Mouse (Mus musculus) mesoderm, embryonic 11.5 days (tissue): ENCODE data around the gene Zfp652.
"Not testable (repeated sequence)": the region's sequence is repeated elsewhere in the genome, so short reads cannot be mapped to it uniquely, and the experiment has no call there.

Experiments used
- DNase-seq: peaks from one replicate; pipeline ENCODE4 v3.0.0-alpha.2; 2012; ENCODE audit warnings: low read depth, low spot score

Gene Zfp652

DNA sequence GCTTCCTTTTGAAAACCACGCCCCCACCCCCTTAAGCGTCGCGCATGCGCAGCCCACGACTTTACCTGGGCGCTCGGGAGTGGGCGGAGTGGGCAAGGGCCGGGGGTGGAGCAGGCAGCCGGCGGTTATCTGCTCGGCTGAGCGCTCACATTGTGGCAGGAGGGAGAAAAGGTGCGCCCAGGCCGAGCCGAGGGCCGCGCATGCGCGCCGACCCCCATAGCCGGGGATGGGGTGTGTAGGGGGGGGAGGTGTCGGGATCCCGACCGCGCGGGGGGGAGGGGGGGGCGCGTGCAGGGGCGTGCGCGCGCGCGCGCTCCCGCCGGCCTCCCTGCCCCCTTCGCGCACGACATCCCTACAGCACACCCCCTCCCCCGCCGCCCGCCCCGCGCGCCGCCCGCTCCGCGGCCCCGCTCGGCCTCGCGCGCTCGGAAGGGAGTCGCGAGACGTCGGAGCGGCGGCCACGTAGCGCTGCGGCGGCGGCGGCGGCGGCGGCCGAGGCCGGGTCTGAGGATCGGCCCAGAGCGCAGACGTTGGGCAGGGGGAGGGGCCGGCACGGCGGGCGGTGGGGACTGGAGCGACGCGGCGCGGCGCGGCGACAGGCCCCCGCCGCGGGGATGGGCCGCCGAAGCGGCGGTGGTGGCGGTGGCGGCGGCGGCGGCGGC, at the start of gene Zfp652:
Zfp652 (plus strand) TSS at position 111 of the 662 bp plus-strand sequence.
- peak; percentile 94 for DNase-seq

- DNase-seq, result peak; percentile 99
These were observed 45.8 kb upstream of the Zfp652 start, which contains the start of gene Phb for GRCm38 (mm10) chr11:95666529-95667149. Gene Phb, plus strand, starts transcription at chr11:95666957.

DNA sequence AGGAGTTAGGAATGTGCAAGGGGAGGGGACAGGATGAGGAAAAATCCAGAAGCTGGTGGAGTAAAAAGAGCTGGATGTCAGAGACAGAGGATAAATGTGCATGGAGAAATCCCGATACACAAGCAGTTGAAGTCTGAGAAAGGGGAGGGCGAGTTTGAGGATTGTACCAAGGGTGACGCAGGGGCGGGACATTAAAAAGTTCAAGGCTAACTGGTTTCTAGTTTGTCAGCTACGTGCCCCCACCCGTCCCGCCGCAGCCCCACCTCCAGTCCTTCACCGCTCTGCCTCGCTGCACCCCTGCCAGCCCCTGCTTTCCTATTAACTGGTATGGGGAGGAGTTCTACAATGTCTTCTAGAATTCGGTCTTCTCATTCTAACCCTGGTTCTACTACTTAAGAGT, 45.3 kb upstream of the Zfp652 start:
- DNase-seq, result no peak

DNA sequence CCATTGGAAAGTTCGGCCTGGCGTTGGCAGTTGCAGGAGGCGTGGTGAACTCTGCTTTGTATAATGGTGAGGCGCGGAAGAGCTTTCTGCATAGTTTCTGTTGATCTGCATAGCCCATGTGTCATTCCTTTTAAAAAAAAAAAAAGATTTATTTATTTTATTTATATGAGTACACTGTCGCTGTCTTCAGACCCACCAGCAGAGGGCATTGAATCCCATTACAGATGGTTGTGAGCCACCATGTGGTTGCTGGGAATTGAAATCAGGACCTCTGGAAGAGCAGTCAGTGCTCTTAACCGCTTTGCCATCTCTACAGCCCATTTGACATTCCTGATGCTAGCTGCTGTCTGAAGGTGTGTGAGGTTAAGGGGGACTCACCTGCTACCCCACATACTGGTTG, 44.4 kb upstream of the Zfp652 start:
- DNase-seq, result not testable (repeated sequence)

DNA sequence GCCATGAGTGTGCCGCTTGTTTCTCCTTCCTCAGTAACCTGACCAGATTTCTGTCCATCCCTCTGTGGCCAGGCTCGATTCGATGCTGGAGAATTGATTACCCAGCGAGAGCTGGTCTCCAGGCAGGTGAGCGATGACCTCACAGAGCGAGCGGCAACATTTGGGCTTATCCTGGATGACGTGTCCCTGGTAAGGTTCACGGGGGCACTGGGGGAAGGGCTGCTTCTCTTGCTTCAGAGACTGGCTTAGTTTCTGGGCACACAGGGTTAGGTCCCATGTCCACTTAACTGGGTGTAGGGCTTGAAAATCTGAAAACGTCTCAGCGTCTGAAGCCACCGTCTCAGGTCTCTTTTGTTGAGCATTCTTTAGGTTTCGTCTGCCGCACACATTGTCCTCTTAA, 37.0 kb upstream of the Zfp652 start:
- DNase-seq, result no peak

DNA sequence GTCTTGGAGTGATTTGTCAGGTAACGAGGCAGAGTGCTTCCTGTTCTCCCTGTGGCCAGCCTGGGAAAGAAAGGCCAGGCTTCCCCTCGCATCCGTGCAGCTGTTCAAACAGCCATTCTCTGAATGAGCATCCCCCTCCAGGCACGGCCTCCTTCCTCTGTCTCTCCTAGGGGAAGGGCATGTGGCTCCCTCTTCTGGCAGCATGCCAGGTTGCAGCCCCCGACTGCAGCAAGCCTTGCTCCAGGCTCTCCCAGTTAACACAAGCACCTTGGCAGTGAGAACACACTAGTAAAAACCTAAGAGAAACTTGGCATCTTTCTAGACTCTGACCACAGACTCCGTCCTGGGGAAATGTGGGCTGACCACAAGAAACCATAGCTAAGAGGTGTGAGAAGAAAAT, 36.2 kb upstream of the Zfp652 start:
- peak; percentile 93 for DNase-seq

GRCm38 (mm10) chr11:95677925-95678701, 34.4 kb upstream of the Zfp652 start:
- peak; percentile 26 for DNase-seq

DNA sequence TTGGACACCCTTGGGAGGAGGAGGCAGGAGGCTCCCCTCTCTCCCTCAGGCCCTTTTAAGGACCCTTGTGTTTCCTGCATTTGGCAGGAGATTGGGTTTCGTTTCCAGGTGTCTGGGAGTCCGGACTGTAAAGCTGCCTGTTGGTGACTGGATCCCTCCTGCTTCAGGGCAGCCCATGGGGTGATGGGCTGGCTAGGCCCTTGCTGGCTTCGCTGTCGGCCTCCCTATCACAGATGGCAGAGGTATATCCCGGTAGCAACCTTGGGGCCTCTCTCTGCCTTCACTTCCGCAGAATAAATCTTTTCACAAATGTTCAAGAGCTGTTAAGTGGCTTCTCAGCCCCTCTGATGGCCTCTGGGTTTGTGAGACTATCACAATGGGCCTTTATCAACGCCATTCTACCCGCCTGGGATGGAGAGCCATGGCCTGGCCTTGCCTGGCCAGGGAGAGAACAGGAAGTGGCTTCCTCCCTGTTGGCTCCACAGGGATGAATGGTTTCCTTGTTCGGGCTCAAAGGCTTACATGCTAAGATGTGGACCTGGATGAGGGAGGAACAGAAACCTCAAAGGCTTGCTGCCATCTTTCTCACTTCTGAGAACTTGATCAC, 30.4 kb upstream of the Zfp652 start:
- DNase-seq, result peak; percentile 55

- DNase-seq, result no peak
These were observed 29.5 kb upstream of the Zfp652 start for GRCm38 (mm10) chr11:95682946-95683345.

- peak; percentile 76 for DNase-seq
These were observed 26.4 kb upstream of the Zfp652 start for GRCm38 (mm10) chr11:95686031-95686430.

DNA sequence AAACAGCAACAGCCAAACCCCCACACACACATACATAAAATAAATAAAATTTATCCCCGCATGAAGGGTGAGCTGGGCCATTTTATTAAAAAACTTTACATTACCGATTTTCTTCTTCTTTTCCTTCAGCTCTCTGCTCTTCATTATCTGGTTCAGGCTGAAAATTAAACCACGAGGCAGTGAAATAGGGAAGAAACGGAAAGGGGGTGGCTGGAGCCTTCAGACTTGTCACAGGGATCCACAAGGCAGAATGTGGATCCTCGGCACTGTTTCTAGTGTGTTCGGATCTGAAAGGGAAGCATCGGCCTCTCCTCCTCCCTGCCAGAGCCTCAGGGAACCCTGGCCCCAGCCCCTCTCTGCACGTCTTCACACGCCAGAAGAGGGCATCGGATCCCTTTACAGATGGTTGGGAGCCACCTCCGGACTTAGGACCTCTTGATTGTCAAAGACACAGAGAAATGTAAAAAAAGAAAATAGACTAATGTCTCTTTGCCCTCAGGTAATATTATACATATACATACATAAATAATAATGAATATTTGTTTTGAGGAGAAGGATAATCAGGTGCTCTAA, 25.3 kb upstream of the Zfp652 start:
- DNase-seq, result no peak

DNA sequence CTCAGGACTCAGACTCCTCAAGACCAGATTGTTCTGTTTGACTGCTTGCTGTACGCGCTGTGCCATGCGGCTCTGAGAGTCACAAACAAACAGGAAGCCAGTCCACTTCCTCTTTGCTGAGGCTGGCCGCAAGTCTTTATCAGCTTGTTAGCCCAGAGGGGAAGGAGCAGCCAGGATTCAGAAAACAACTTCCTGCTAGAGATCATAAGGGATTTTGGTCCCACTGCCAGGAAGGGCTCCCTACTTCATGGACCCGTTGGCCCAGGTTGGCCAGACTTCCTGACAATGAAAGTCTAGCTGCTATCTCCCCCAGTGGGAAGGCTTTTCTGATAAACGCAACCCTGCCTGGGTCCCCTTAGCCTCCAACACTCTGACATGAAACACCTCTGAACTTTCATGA, 24.0 kb upstream of the Zfp652 start:
- no peak for DNase-seq

DNA sequence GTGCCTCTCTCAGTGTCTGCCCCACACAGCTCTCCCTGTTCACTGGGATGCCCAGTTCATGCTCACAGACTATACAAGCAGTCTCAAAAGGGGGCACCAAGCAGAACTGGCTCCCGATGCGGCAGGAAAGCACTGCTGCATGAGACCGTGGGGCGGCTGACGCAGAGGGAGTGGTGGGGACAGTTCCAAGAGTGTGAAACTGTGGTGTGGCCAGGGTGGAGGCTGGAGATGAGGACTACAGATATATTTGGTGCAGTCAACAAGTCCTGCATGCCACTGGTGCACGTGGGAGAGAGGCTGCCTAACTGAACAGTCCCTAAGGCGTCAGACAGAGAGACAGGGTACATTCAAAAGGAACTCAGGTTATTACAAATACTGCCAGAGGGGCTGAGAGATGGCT, 23.5 kb upstream of the Zfp652 start:
- no peak for DNase-seq

- no peak for DNase-seq
These were observed 22.9 kb upstream of the Zfp652 start for GRCm38 (mm10) chr11:95689544-95689943.

- no peak for DNase-seq
These were observed 13.9 kb upstream of the Zfp652 start for GRCm38 (mm10) chr11:95698541-95698940.

DNA sequence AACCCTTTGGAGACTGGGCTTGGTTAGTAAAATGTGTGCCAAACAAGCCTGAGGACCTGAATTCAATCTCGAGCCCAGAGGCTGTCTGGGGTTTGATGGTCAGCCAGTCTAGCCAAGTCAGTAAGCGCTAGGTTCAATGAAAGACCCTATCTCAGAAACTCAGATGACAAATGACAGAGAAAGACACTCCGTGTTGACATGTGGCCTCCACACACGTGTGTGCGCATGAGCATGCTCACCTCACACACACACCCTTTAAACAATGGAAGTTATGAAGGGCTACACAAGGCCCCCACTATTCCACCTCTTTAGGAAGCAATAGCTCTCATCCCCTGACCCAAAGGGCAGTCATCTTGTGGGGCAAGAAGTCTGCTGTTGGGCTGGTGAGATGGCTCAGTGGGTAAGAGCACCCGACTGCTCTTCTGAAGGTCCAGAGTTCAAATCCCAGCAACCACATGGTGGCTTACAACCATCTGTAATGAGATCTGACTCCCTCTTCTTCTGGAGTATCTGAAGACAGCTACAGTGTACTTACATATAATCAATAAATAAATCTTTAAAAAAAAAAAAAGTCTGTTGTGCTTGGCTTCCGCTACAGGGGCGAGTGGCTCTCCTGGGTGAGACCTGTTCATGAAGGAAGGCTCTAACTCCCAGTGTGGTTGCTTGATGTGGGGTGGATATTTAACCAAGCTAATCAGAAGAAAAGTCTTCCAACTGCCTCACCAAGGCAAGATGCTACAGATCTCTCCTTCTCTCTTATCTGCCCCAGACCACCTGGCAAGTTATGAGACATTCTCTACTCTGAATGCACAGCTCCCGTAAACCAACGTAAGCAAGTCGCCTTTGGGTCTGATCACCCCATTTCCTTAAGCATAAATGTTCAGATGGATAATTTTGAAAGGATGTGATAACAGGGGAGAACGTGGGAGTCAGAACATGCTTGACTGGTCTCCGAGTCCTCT, 11.4 kb upstream of the Zfp652 start:
- no peak for DNase-seq

- no peak for DNase-seq
These were observed 8.2 kb upstream of the Zfp652 start for GRCm38 (mm10) chr11:95704032-95704969.

- DNase-seq, result no peak
These were observed 7.5 kb upstream of the Zfp652 start for GRCm38 (mm10) chr11:95704970-95705330.

DNA sequence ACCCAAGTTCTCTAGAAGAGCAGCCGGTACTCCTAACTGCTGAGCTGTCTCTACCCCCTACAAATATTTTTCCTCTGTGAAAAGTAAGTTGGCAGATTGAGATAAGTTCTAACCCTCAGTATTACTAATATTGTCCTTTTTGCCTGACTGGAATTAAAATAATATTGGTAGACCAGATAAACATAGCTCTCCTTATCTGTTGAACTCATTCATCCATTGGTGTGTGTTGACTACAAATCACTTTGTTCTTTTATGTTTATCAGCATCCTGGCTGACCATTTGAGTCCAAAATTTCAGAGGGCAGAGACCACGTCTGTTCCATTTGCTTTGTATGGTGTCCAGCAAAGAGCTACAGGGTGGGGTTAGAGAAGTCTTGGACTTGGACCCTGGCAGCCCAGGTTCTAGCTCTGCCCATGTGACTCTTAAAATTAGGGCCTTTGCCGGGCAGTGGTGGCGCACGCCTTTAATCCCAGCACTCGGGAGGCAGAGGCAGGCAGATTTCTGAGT, 2.9 kb upstream of the Zfp652 start:
- DNase-seq, result no peak
